14 mouse cellular contexts compared by ENCODE assay signal in the genomic region with DNA sequence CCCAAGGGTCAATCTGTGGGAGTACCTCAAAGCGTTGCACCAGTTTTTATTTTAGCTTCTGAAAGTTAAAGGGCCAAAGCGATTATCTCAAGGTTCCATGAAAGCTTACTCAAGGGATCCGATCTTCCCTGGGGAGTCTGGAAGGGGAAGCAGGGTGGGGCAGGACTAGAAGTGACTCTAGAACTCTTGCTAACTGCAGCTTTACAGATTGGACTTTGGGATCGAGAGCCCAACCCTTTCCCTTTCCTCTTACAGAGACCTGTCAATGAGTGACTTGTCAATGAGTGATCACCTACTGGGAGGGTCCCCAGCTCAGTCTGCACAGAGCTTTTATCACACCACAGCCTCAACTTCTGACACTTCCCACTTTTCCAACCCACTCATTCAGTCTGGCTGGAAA. TPM values are rescaled to one million over a fixed set of nuclear protein-coding genes. Genes with fewer than 3 reads are reported as not detected.
DNase-seq lines count a peak whose midpoint lies in the region; ATAC-seq lines count a peak whose summit lies in the region.
"Had no signal": no experiment of that assay in that cellular context is flagged by ENCODE, and none has a peak within 500 bp of the region (broad histone marks: within the 10 kb centered on the region; RNA-seq: fewer than 3 reads in every experiment).

No protein-coding gene starts in this region.

- no peaks in the 10 kb centered on the region for H3K27me3 ChIP-seq in intestine, embryonic 15.5 days (replicated peaks)
- no peaks in the 10 kb centered on the region for H3K27me3 ChIP-seq in kidney, embryonic 16.5 days (ENCODE audit: insufficient read depth, low read length)
- H3K27me3 ChIP-seq in liver, embryonic 16.5 days (ENCODE audit: control insufficient read depth, insufficient read depth, low read depth, low read length): no peaks in the 10 kb centered on the region
- no peaks in the 10 kb centered on the region for H3K27me3 ChIP-seq in hindbrain, embryonic 13.5 days
- H3K27me3 ChIP-seq: embryonic facial prominence, embryonic 12.5 days had no signal

- DNase-seq in heart, adult 9 months (ENCODE audit: low spot score in 2 of 2): peak; percentile 49 to 66
- no peak for DNase-seq in heart, postnatal 14 days
- no peak for DNase-seq in cerebellum, postnatal 36 days
- DNase-seq: cerebellum, adult 9-10 months; gastrocnemius, postnatal 25 days had no signal

- H3K4me1 ChIP-seq in intestine, embryonic 15.5 days (replicated peaks): peaks cover 20% of the 10 kb centered on the region
- H3K4me1 ChIP-seq in kidney, embryonic 16.5 days (ENCODE audit: insufficient read depth, low read length): peaks cover 33% of the 10 kb centered on the region
- H3K4me1 ChIP-seq in liver, embryonic 16.5 days (ENCODE audit: control insufficient read depth, low read depth, low read length): no peaks in the 10 kb centered on the region; the same call in 1 of the 2 replicates
- peaks cover 1% of the 10 kb centered on the region; the same call in 1 of the 2 replicates for H3K4me1 ChIP-seq in hindbrain, embryonic 13.5 days (replicated peaks)
- H3K4me1 ChIP-seq: embryonic facial prominence, embryonic 12.5 days had no signal

- H3K36me3 ChIP-seq in intestine, embryonic 15.5 days: no peaks in the 10 kb centered on the region
- H3K36me3 ChIP-seq in kidney, embryonic 16.5 days (ENCODE audit: insufficient read depth, low read length): no peaks in the 10 kb centered on the region
- no peaks in the 10 kb centered on the region for H3K36me3 ChIP-seq in liver, embryonic 16.5 days (ENCODE audit: control insufficient read depth, insufficient read depth)
- 0 out of 2 replicates have a peak, but pooled peaks cover 3% of the 10 kb centered on the region for H3K36me3 ChIP-seq in hindbrain, embryonic 13.5 days
- H3K36me3 ChIP-seq: embryonic facial prominence, embryonic 12.5 days had no signal

- H3K4me3 ChIP-seq in intestine, embryonic 15.5 days (replicated peaks): no peak overlapping the region
- no peak overlapping the region for H3K4me3 ChIP-seq in kidney, embryonic 16.5 days (ENCODE audit: low read length)
- H3K4me3 ChIP-seq in liver, embryonic 16.5 days (ENCODE audit: low read depth, low read length): no peak overlapping the region
- H3K4me3 ChIP-seq in hindbrain, embryonic 13.5 days: no peak overlapping the region
- H3K4me3 ChIP-seq: embryonic facial prominence, embryonic 12.5 days; midbrain, embryonic 10.5 days; myocyte had no signal

- no peak overlapping the region; the same call in 1 of the 2 replicates for H3K4me2 ChIP-seq in intestine, embryonic 15.5 days (replicated peaks)
- H3K4me2 ChIP-seq in kidney, embryonic 16.5 days (replicated peaks; ENCODE audit: low read depth, low read length): no peak overlapping the region
- no peak overlapping the region for H3K4me2 ChIP-seq in liver, embryonic 16.5 days (ENCODE audit: low read depth, low read length)
- H3K4me2 ChIP-seq in hindbrain, embryonic 13.5 days: no peak overlapping the region
- H3K4me2 ChIP-seq: embryonic facial prominence, embryonic 12.5 days had no signal

- H3K9ac ChIP-seq in intestine, embryonic 15.5 days: no peak overlapping the region
- no peak overlapping the region for H3K9ac ChIP-seq in kidney, embryonic 16.5 days (replicated peaks; ENCODE audit: low read length)
- no peak overlapping the region for H3K9ac ChIP-seq in liver, embryonic 16.5 days (ENCODE audit: low read depth, low read length)
- H3K9ac ChIP-seq in hindbrain, embryonic 13.5 days: no peak overlapping the region
- H3K9ac ChIP-seq: embryonic facial prominence, embryonic 12.5 days had no signal

- WGBS in intestine, embryonic 15.5 days: 45% methylated on average over 4 of the region's 4 CpGs
- WGBS in kidney, embryonic 16.5 days: 56% methylated on average over 4 of the region's 4 CpGs
- WGBS in liver, embryonic 16.5 days (ENCODE audit: insufficient replicate concordance): 44% methylated on average over 4 of the region's 4 CpGs
- 66% methylated on average over 4 of the region's 4 CpGs for WGBS in hindbrain, embryonic 13.5 days

- peak overlapping the region; percentile 90 for H3K27ac ChIP-seq in intestine, embryonic 15.5 days
- peak overlapping the region; percentile 43 for H3K27ac ChIP-seq in kidney, embryonic 16.5 days (ENCODE audit: low read length)
- H3K27ac ChIP-seq in liver, embryonic 16.5 days (ENCODE audit: low read length): peak overlapping the region; percentile 65
- H3K27ac ChIP-seq in hindbrain, embryonic 13.5 days: no peak overlapping the region
- H3K27ac ChIP-seq: embryonic facial prominence, embryonic 12.5 days; midbrain, embryonic 10.5 days had no signal

- intact Hi-C loops in heart, postnatal 14 days (cut with DNase I): loop anchor here (5.0 kb wide), 1 partner anchor 35 kb away; no protein-coding TSS in a partner anchor

- H3K9me3 ChIP-seq in intestine, embryonic 15.5 days: no peaks in the 10 kb centered on the region
- no peaks in the 10 kb centered on the region for H3K9me3 ChIP-seq in kidney, embryonic 16.5 days (ENCODE audit: low read length)
- H3K9me3 ChIP-seq in liver, embryonic 16.5 days (replicated peaks; ENCODE audit: control insufficient read depth, low read length): no peaks in the 10 kb centered on the region
- no peaks in the 10 kb centered on the region for H3K9me3 ChIP-seq in hindbrain, embryonic 13.5 days
- H3K9me3 ChIP-seq: embryonic facial prominence, embryonic 12.5 days; midbrain, embryonic 10.5 days had no signal

- peak; percentile 83 for ATAC-seq in intestine, embryonic 15.5 days
- 0 out of 2 replicates have a peak, but pooled peaks have one; percentile 47 for ATAC-seq in kidney, embryonic 16.5 days (ENCODE audit: low FRiP score, low TSS enrichment)
- ATAC-seq in liver, embryonic 16.5 days (ENCODE audit: low read depth): peak; percentile 79
- no peak for ATAC-seq in hindbrain, embryonic 13.5 days (ENCODE audit: low FRiP score)
- ATAC-seq in frontal cortex, adult (ENCODE audit: low TSS enrichment): no peak
- ATAC-seq: inflammation-experienced regulatory T-cells, adult 6 months had no signal

RNA-seq across cellular contexts. Expression of a gene that starts 7.6 kb away (rescaled TPM):
- 10 to 100 TPM; 23.5 TPM for total RNA-seq in heart, postnatal 14 days (2021)
- 86.5 and 96.4 TPM in 2 replicates for polyA plus RNA-seq in intestine, embryonic 15.5 days (2015; fragmentation: Nextera tagmentation; extraction: Ambion mirVana)
- polyA plus RNA-seq in kidney, embryonic 16.5 days (2015; fragmentation: Nextera tagmentation; extraction: Ambion mirVana): 54.7 and 62.1 TPM in 2 replicates
- 12.2 and 14.2 TPM in 2 replicates for polyA plus RNA-seq in liver, embryonic 16.5 days (2015; fragmentation: Nextera tagmentation; extraction: Ambion mirVana)
- 20.6 and 20.9 TPM in 2 replicates for polyA plus RNA-seq in hindbrain, embryonic 13.5 days (2015; fragmentation: Nextera tagmentation; extraction: Ambion mirVana)

Comparison
In these comparisons a context has a peak if more than half of its experiments do, and no peak if none do; other contexts are left out.
1. DNase-seq: peak in heart, adult 9 months (2 of 2); none in heart, postnatal 14 days (0 of 2) and cerebellum, postnatal 36 days (0 of 2).
2. ATAC-seq: peak in intestine, embryonic 15.5 days (single experiment), kidney, embryonic 16.5 days (single experiment) and liver, embryonic 16.5 days (single experiment); none in hindbrain, embryonic 13.5 days (single experiment) and frontal cortex, adult (single experiment).